Mouse (Mus musculus): ENCODE results near the gene Jam2.

- TF ChIP-seq POLR2A (IDR thresholded peaks at IDR 0.05; ENCODE audit: insufficient read depth, low read depth, low read length): no peak
- TF ChIP-seq CTCF (IDR thresholded peaks at IDR 0.05): no peak
Observed at GRCm38 (mm10) chr16:84775356-84775755, 1.4 kb downstream of the Jam2 start.
